Mouse (Mus musculus) limb, embryonic 13.5 days (tissue): Measurements from ENCODE around the gene Ube4b. TPM values are rescaled to one million over a fixed set of nuclear protein-coding genes. Genes with fewer than 3 reads are reported as not detected.
A peak's percentile ranks its signal among the peaks of the same experiment; 100 is the strongest.

Experiments used
- ATAC-seq: fragments of 200-750 bp; cut with Nextera tagmentation; 2 replicates; pipeline ENCODE4 v1.8.0; 2017; ENCODE audit warnings: low read depth, moderate number of reproducible peaks, moderate TSS enrichment; ENCODE audit not compliant: low FRiP score
- H3K27ac ChIP-seq: fragments of 300-500 bp; sonication (generic); 2 replicates; pipeline ENCODE4 v1.5.1; 2015; ENCODE audit warnings: inconsistent platforms, mild to moderate bottlenecking, moderate library complexity
- H3K27me3 ChIP-seq: fragments of 300-500 bp; sonication (generic); 2 replicates; pipeline ENCODE4 v1.6.1; 2015; ENCODE audit warnings: mild to moderate bottlenecking, inconsistent platforms
- H3K36me3 ChIP-seq: fragments of 300-500 bp; sonication (generic); 2 replicates; pipeline ENCODE4 v1.6.1; 2015; ENCODE audit warnings: inconsistent platforms, mild to moderate bottlenecking, moderate library complexity
- H3K4me1 ChIP-seq: fragments of 300-500 bp; sonication (generic); 2 replicates; pipeline ENCODE4 v1.6.1; 2015; ENCODE audit warnings: inconsistent platforms
- H3K4me2 ChIP-seq: fragments of 300-500 bp; sonication (generic); replicated peaks from 2 replicates; pipeline ENCODE4 v1.6.1; 2015; ENCODE audit warnings: inconsistent platforms, mild to moderate bottlenecking, moderate library complexity
- H3K4me3 ChIP-seq: fragments of 300-500 bp; sonication (generic); 2 replicates; pipeline ENCODE4 v1.5.1; 2015; ENCODE audit warnings: moderate library complexity, mild to moderate bottlenecking, inconsistent platforms
- H3K9ac ChIP-seq: fragments of 300-500 bp; sonication (generic); 2 replicates; pipeline ENCODE4 v1.6.1; 2015; ENCODE audit warnings: mild to moderate bottlenecking, inconsistent platforms
- H3K9me3 ChIP-seq: fragments of 300-500 bp; sonication (generic); 2 replicates; pipeline ENCODE4 v1.6.1; 2016; ENCODE audit warnings: inconsistent platforms
- WGBS: fragments of 180-500 bp; shearing (Covaris S2); methylation state at CpG from one replicate; pipeline ENCODE4 v1.1.7; 2015; 5-methylcytosine and 5-hydroxymethylcytosine counted together
- polyA plus RNA-seq: library from polyadenylated mRNA; unstranded; fragments of >200 nt; fragmentation: Nextera tagmentation; extraction: Ambion mirVana; gene quantifications from 2 replicates; pipeline ENCODE4 v1.2.1, GENCODE M21; 2015

Ube4b gene
- polyA plus RNA-seq, 1 experiment from 2014 or later, result 53.9 TPM

DNA sequence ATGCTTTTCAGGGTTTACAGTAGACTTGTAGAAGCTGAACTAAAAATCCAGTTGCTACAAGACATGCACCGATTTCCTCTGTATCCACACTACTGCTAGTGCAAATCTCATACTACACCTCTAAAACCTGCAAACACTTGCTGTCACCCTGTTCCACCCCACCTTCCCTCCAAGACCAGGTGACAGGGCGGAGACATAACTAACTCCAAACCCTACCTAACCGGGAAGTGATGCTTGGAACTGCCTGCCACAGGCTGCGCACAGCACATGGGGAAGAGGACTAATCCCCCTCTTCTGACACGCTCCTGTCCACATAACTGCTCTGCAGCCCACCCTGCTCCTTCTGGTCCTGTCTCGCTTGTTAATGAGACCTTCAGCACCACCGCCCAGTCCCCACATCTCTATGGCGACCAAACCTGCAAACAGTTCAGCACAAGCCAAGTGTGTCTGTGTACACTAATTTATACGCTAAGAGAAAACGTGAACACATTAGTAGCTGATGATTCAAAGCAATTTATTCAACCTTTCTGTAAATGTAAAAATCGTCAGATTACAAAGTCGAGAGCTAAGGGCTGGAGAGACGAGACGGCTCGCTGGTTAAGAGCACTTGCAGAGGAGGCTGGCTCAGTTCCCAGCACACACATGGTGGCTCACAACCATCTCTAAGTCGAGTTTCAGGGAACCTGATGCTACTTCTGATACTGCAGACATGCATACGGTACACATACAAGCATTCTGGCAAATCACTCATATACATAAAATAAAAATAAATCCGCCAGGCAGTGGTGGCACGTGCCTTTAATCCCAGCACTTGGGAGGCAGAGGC, 21.7 kb downstream of the Ube4b start:
- Histone ChIP-seq H3K27ac (0 out of 2 replicates have a peak overlapping the region, but pooled peaks have one; percentile 3), H3K27me3 (no peaks in the 10 kb centered on the region), H3K4me3 (no peak overlapping the region), H3K4me2 (no peak overlapping the region), H3K36me3 (peaks cover 10% of the 10 kb centered on the region; the same call in 1 of the 2 replicates), H3K9me3 (no peaks in the 10 kb centered on the region), H3K4me1 (peaks cover 46% of the 10 kb centered on the region), H3K9ac (no peak overlapping the region)
- 64% methylated on average over 19 of the region's 19 CpGs for WGBS
- ATAC-seq, result no peak

- peaks cover 13% of the 10 kb centered on the region for H3K36me3 ChIP-seq
These were observed 23.5 kb downstream of the Ube4b start for GRCm38 (mm10) chr4:149403037-149403436.

DNA sequence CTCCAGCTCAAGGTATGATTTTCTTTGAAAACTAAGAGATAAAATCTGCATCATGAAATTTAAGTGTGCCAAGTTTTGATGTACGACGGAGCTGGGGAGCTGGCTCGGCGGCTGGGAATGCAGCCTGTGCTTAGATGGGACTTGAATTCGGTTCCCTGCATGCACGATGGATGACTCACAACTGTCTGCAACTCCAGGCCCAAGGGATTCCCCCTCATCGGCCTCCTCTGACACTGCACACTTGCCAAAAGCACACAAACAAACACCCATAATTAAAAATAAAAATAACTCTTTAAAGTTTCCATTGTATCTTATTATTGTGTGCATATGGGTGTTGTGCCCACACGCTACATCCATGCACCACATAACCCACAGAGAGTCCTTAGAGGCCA, 25.0 kb downstream of the Ube4b start:
- H3K4me3 ChIP-seq, result no peak overlapping the region
- H3K27me3 ChIP-seq, result no peaks in the 10 kb centered on the region
- peaks cover 52% of the 10 kb centered on the region for H3K4me1 ChIP-seq
- H3K27ac ChIP-seq, result no peak overlapping the region
- H3K9ac ChIP-seq, result no peak overlapping the region
- H3K4me2 ChIP-seq, result no peak overlapping the region
- 76% methylated on average over 8 of the region's 8 CpGs for WGBS
- H3K9me3 ChIP-seq, result no peaks in the 10 kb centered on the region
- H3K36me3 ChIP-seq, result peaks cover 26% of the 10 kb centered on the region
- ATAC-seq, result no peak

More at GRCm38 (mm10) chr4:149403037-149403436, 23.5 kb downstream of the Ube4b start:
- H3K4me3 ChIP-seq, result no peak overlapping the region
- peaks cover 54% of the 10 kb centered on the region for H3K4me1 ChIP-seq
- 15% methylated on average over 6 of the region's 6 CpGs for WGBS
- H3K9ac ChIP-seq, result no peak overlapping the region
- peak; percentile 68; the same call in 1 of the 2 replicates for ATAC-seq
- no peaks in the 10 kb centered on the region for H3K27me3 ChIP-seq
- no peak overlapping the region for H3K4me2 ChIP-seq
- H3K9me3 ChIP-seq, result no peaks in the 10 kb centered on the region
- H3K27ac ChIP-seq, result 0 out of 2 replicates have a peak overlapping the region, but pooled peaks have one; percentile 39

DNA sequence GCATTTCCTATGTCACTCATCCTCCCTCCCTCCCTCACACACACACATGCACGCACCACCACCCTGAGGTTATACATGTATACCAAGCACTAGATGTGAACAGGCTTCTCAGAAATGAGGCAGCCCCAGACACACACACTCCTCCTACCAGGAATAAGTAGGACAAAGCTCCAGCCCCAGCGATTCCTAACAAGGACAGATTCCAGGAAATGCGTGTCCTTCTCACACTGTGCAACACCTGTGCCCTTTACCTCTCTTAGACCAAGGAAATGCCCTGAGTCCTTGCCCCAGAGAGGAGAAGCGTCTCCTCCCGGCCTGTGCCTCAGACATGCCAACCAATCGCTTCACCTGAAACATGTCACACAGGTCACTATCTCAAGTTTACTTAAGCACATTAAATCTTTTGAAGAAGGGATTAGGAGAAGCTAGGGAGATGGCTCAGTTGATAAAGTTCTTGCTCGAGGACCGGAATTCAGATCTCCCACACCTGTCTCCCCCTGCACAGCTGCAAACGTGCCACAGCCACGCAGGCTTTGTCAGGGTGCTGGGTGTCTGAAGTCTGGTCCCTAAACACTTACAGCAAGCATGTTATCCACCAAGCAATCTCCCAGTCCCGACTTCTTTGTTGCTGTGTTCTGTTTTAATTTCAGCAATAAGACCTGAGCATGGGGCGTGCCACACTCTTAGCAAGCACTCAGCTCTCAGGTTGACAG, 25.5 kb downstream of the Ube4b start:
- Histone ChIP-seq H3K27me3 (no peaks in the 10 kb centered on the region), H3K4me3 (no peak overlapping the region), H3K9me3 (no peaks in the 10 kb centered on the region), H3K4me1 (peaks cover 51% of the 10 kb centered on the region), H3K36me3 (peaks cover 26% of the 10 kb centered on the region), H3K9ac (no peak overlapping the region), H3K4me2 (no peak overlapping the region), H3K27ac (no peak overlapping the region)
- 79% methylated on average over 12 of the region's 12 CpGs for WGBS
- no peak for ATAC-seq

GRCm38 (mm10) chr4:149399331-149399910, 27.1 kb downstream of the Ube4b start:
- no peak overlapping the region for H3K4me2 ChIP-seq
- no peak overlapping the region for H3K27ac ChIP-seq
- no peaks in the 10 kb centered on the region for H3K27me3 ChIP-seq
- H3K9me3 ChIP-seq, result no peaks in the 10 kb centered on the region
- H3K9ac ChIP-seq, result no peak overlapping the region
- no peak overlapping the region for H3K4me3 ChIP-seq
- H3K4me1 ChIP-seq, result peaks cover 51% of the 10 kb centered on the region
- WGBS, result 73% methylated on average over 4 of the region's 4 CpGs
- H3K36me3 ChIP-seq, result peaks cover 21% of the 10 kb centered on the region
- no peak for ATAC-seq

DNA sequence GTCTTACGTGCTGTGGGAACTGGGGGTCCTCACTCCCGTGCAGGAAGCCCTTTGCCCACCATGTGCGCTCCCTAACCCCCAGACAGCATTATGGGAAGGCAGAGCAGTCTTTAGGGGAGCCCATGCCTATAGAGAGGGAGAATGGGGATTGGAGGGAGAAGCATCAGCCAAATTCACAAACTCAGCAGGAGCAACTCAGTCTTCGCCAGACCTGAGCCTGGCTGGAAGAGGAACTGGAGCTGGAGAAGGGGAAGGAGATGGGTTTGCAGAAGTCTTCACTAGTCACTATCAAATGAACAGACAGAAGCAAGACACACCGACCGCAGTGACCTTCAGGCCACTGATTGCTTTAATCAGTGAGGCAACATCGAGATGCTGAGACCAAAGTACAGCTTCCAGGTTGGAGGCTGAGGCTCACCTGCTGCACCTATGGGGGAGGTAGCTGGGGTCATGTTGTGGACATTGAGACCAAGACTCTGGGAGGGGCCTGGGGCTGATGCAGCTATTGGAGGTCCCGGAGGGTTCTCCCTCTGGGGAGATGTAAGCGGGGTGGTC, 28.3 kb downstream of the Ube4b start:
- Histone ChIP-seq H3K4me1 (peaks cover 40% of the 10 kb centered on the region), H3K9me3 (no peaks in the 10 kb centered on the region), H3K9ac (no peak overlapping the region), H3K27ac (no peak overlapping the region), H3K27me3 (no peaks in the 10 kb centered on the region), H3K4me3 (no peak overlapping the region), H3K4me2 (no peak overlapping the region), H3K36me3 (peaks cover 24% of the 10 kb centered on the region)
- no peak for ATAC-seq
- 88% methylated on average over 9 of the region's 9 CpGs for WGBS

GRCm38 (mm10) chr4:149396433-149397306, 29.9 kb downstream of the Ube4b start:
- no peaks in the 10 kb centered on the region for H3K9me3 ChIP-seq
- no peak overlapping the region for H3K4me3 ChIP-seq
- no peak overlapping the region for H3K9ac ChIP-seq
- peak overlapping the region; percentile 79 for H3K27ac ChIP-seq
- WGBS, result 52% methylated on average over 21 of the region's 21 CpGs
- H3K4me1 ChIP-seq, result peaks cover 32% of the 10 kb centered on the region
- peaks cover 39% of the 10 kb centered on the region for H3K36me3 ChIP-seq
- H3K4me2 ChIP-seq, result no peak overlapping the region
- ATAC-seq, result no peak
- no peaks in the 10 kb centered on the region for H3K27me3 ChIP-seq

DNA sequence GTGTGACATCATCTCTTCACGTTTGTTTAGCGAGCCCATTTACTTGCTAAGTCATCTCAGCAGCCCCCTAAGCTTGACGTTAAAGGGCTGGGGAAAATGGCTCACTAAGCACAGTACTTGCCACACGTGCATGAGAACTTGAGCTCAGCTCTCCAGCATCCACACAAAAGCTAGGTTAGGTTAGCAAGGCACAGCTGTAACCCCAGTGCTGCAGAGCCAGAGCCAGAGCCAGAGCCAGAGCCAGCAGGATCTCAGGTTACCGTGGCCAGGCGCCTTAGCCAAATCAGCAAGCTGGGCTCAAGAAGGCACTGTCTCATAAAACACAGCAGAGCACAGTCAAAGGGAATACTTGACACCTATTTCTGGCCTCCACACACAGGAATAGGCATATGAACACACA, 31.0 kb downstream of the Ube4b start:
- peaks cover 32% of the 10 kb centered on the region for H3K4me1 ChIP-seq
- no peak overlapping the region for H3K4me3 ChIP-seq
- 31% methylated on average over 6 of the region's 6 CpGs for WGBS
- ATAC-seq, result peak; percentile 84
- no peak overlapping the region; the same call in 1 of the 2 replicates for H3K4me2 ChIP-seq
- peaks cover 46% of the 10 kb centered on the region for H3K36me3 ChIP-seq
- H3K27me3 ChIP-seq, result no peaks in the 10 kb centered on the region
- no peak overlapping the region for H3K9ac ChIP-seq
- H3K27ac ChIP-seq, result peak overlapping the region; percentile 79
- H3K9me3 ChIP-seq, result no peaks in the 10 kb centered on the region

DNA sequence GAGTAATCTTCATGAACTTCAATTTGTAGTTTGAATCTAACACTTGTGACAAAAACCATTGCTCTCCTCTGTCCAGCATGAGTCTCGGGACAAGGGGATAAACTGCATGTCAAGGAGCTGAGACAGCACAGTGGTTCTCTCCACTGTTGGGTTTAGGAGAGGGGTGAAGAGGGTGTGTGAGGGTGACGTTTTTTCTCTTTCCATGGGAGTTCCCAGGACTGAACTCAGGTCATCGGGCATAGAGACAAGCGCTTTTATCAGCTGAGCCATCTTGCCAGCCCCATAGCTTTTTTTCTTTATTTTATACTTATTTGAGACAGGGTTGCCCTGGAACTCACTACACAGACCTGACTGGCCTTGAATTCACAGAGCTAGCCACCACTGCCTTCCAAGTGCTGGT, 32.3 kb downstream of the Ube4b start:
- no peak overlapping the region for H3K9ac ChIP-seq
- peaks cover 27% of the 10 kb centered on the region for H3K4me1 ChIP-seq
- no peak overlapping the region for H3K4me3 ChIP-seq
- ATAC-seq, result no peak
- no peaks in the 10 kb centered on the region for H3K27me3 ChIP-seq
- H3K9me3 ChIP-seq, result no peaks in the 10 kb centered on the region
- no peak overlapping the region for H3K27ac ChIP-seq
- no peak overlapping the region for H3K4me2 ChIP-seq
- H3K36me3 ChIP-seq, result peaks cover 52% of the 10 kb centered on the region
- WGBS, result 88% methylated on average over 4 of the region's 4 CpGs

- H3K27me3 ChIP-seq, result no peaks in the 10 kb centered on the region
- peaks cover 25% of the 10 kb centered on the region for H3K4me1 ChIP-seq
- no peak overlapping the region for H3K4me2 ChIP-seq
- H3K36me3 ChIP-seq, result peaks cover 52% of the 10 kb centered on the region
- H3K4me3 ChIP-seq, result no peak overlapping the region
- H3K9ac ChIP-seq, result no peak overlapping the region
- WGBS, result 78% methylated on average over 12 of the region's 12 CpGs
- no peaks in the 10 kb centered on the region for H3K9me3 ChIP-seq
- ATAC-seq, result no peak
- no peak overlapping the region; the same call in 1 of the 2 replicates for H3K27ac ChIP-seq
These were observed 33.1 kb downstream of the Ube4b start for GRCm38 (mm10) chr4:149393311-149393995.

GRCm38 (mm10) chr4:149392359-149392758, 34.2 kb downstream of the Ube4b start:
- Histone ChIP-seq H3K9ac (no peak overlapping the region), H3K4me3 (no peak overlapping the region), H3K36me3 (peaks cover 49% of the 10 kb centered on the region), H3K27me3 (no peaks in the 10 kb centered on the region), H3K27ac (no peak overlapping the region), H3K9me3 (no peaks in the 10 kb centered on the region), H3K4me1 (peaks cover 25% of the 10 kb centered on the region), H3K4me2 (no peak overlapping the region)
- 83% methylated on average over 4 of the region's 4 CpGs for WGBS
- no peak for ATAC-seq
